Mouse (Mus musculus): Measurements from ENCODE around the gene Zfp579. TPM values are rescaled to one million over a fixed set of nuclear protein-coding genes. Genes with fewer than 3 reads are reported as not detected.

The Zfp579 gene
- polyA plus RNA-seq, 1 experiment, result 16.3 TPM

- Histone ChIP-seq H3K27me3 (ENCODE audit: control insufficient read depth, insufficient read depth, insufficient read length) (no peaks in the 10 kb centered on the region), H3K36me3 (ENCODE audit: control insufficient read depth, insufficient read depth) (no peaks in the 10 kb centered on the region), H3ac (ENCODE audit: control insufficient read depth, insufficient read length) (no peak overlapping the region), H3K4me3 (no peak overlapping the region), H3K4me2 (ENCODE audit: low read depth) (peak overlapping the region; percentile 30), H3K79me2 (ENCODE audit: control insufficient read depth, insufficient read depth) (no peaks in the 10 kb centered on the region)
- TF ChIP-seq TCF3 (IDR thresholded peaks at IDR 0.05; ENCODE audit: insufficient read length, low read depth), result peak; percentile 76
- peak; percentile 89 for TF ChIP-seq TCF12 (IDR thresholded peaks at IDR 0.05; ENCODE audit: insufficient read depth, poor library complexity, severe bottlenecking)
- no peak for TF ChIP-seq REST (IDR thresholded peaks at IDR 0.05; ENCODE audit: insufficient read depth, insufficient read length)
- peak; percentile 8 to 91 (median 88) for TF ChIP-seq MYOD1 (IDR thresholded peaks at IDR 0.05; ENCODE audit: control insufficient read depth in 1 of 3, insufficient read length in 2 of 3, low read depth in 2 of 3)
- TF ChIP-seq MYOG (IDR thresholded peaks at IDR 0.05; ENCODE audit: control insufficient read depth in 1 of 3, insufficient read depth in 1 of 3, insufficient read length in 2 of 3, low read depth in 2 of 3), result peak; percentile 62 to 86 (median 65)
- TF ChIP-seq MAX (IDR thresholded peaks at IDR 0.05; ENCODE audit: low read depth), result no peak
Measured at GRCm38 (mm10) chr7:4964988-4965387, 31.0 kb downstream of the Zfp579 start.

- no peaks in the 10 kb centered on the region for H3K36me3 ChIP-seq (ENCODE audit: control insufficient read depth, insufficient read depth)
- no peaks in the 10 kb centered on the region for H3K27me3 ChIP-seq (ENCODE audit: control insufficient read depth, insufficient read depth, insufficient read length)
- no peak within 1 kb of the TSS for H3K4me3 ChIP-seq
- no peaks in the 10 kb centered on the region for H3K79me2 ChIP-seq (ENCODE audit: control insufficient read depth, insufficient read depth)
- H3ac ChIP-seq (ENCODE audit: control insufficient read depth, insufficient read length), result no peak within 1 kb of the TSS
- H3K4me2 ChIP-seq (ENCODE audit: low read depth), result peak within 1 kb of the TSS; percentile 52
- TF ChIP-seq POLR2A (IDR thresholded peaks at IDR 0.05; ENCODE audit: insufficient read length, low read depth), result peak; percentile 15
- TF ChIP-seq REST (IDR thresholded peaks at IDR 0.05; ENCODE audit: insufficient read depth, insufficient read length), result no peak
Measured at GRCm38 (mm10) chr7:4964272-4964671, 31.7 kb downstream of the Zfp579 start, which contains the start of gene Sbk2. TSS of gene Sbk2 (minus strand) at chr7:4964406.

GRCm38 (mm10) chr7:4963527-4963926 is 32.4 kb downstream of the Zfp579 start:
- Histone ChIP-seq H3K4me3 (no peak overlapping the region), H3K27me3 (ENCODE audit: control insufficient read depth, insufficient read depth, insufficient read length) (no peaks in the 10 kb centered on the region), H3ac (ENCODE audit: control insufficient read depth, insufficient read length) (no peak overlapping the region), H3K36me3 (ENCODE audit: control insufficient read depth, insufficient read depth) (no peaks in the 10 kb centered on the region), H3K79me2 (ENCODE audit: control insufficient read depth, insufficient read depth) (no peaks in the 10 kb centered on the region), H3K4me2 (ENCODE audit: low read depth) (peak overlapping the region; percentile 52)
- TF ChIP-seq REST (IDR thresholded peaks at IDR 0.05; ENCODE audit: insufficient read depth, insufficient read length), result no peak
- TF ChIP-seq MYOD1 (IDR thresholded peaks at IDR 0.05; ENCODE audit: control insufficient read depth in 1 of 3, insufficient read length in 2 of 3, low read depth in 2 of 3), result peak; percentile 12 to 74 (median 15)
- peak in 1 of 3 experiments; percentile 58 for TF ChIP-seq MYOG (IDR thresholded peaks at IDR 0.05; ENCODE audit: control insufficient read depth in 1 of 3, insufficient read depth in 1 of 3, insufficient read length in 2 of 3, low read depth in 2 of 3)
- no peak for TF ChIP-seq TCF12 (IDR thresholded peaks at IDR 0.05; ENCODE audit: insufficient read depth, poor library complexity, severe bottlenecking)
- no peak for TF ChIP-seq POLR2A (IDR thresholded peaks at IDR 0.05; ENCODE audit: insufficient read length, low read depth)

- no peak overlapping the region for H3K4me3 ChIP-seq
- no peak overlapping the region for H3K4me2 ChIP-seq (ENCODE audit: low read depth)
- no peak for TF ChIP-seq MAX (IDR thresholded peaks at IDR 0.05; ENCODE audit: low read depth)
- TF ChIP-seq E2F4 (IDR thresholded peaks at IDR 0.05; ENCODE audit: insufficient read depth), result no peak
- TF ChIP-seq USF1 (IDR thresholded peaks at IDR 0.05; ENCODE audit: low read depth), result no peak
- TF ChIP-seq CEBPB (IDR thresholded peaks at IDR 0.05; ENCODE audit: insufficient read depth, poor library complexity, severe bottlenecking), result no peak
- TF ChIP-seq SRF (IDR thresholded peaks at IDR 0.05; ENCODE audit: control insufficient read depth, insufficient read length, low read depth), result no peak
- TF ChIP-seq MYOG (IDR thresholded peaks at IDR 0.05; ENCODE audit: control insufficient read depth in 1 of 3, insufficient read depth in 1 of 3, insufficient read length in 2 of 3, low read depth in 2 of 3), result no peak
- TF ChIP-seq TCF12 (IDR thresholded peaks at IDR 0.05; ENCODE audit: insufficient read depth, poor library complexity, severe bottlenecking), result no peak
- no peak for TF ChIP-seq POLR2AphosphoS2 (IDR thresholded peaks at IDR 0.05; ENCODE audit: insufficient read length, low read depth)
- TF ChIP-seq MYOD1 (IDR thresholded peaks at IDR 0.05; ENCODE audit: control insufficient read depth in 1 of 3, insufficient read length in 2 of 3, low read depth in 2 of 3), result no peak
- TF ChIP-seq REST (IDR thresholded peaks at IDR 0.05; ENCODE audit: insufficient read depth, insufficient read length), result no peak
- TF ChIP-seq POLR2A (IDR thresholded peaks at IDR 0.05; ENCODE audit: insufficient read length, low read depth), result no peak
- no peak for TF ChIP-seq TCF3 (IDR thresholded peaks at IDR 0.05; ENCODE audit: insufficient read length, low read depth)
- H3K79me2 ChIP-seq (ENCODE audit: control insufficient read depth, insufficient read depth), result no peaks in the 10 kb centered on the region
- H3K36me3 ChIP-seq (ENCODE audit: control insufficient read depth, insufficient read depth), result no peaks in the 10 kb centered on the region
- no peak overlapping the region for H3ac ChIP-seq (ENCODE audit: control insufficient read depth, insufficient read length)
- peaks cover 9% of the 10 kb centered on the region for H3K27me3 ChIP-seq (ENCODE audit: control insufficient read depth, insufficient read depth, insufficient read length)
Measured at GRCm38 (mm10) chr7:4957361-4957760, 38.6 kb downstream of the Zfp579 start.

GRCm38 (mm10) chr7:4953815-4954445 is 42.0 kb downstream of the Zfp579 start:
- Histone ChIP-seq H3K36me3 (ENCODE audit: control insufficient read depth, insufficient read depth) (no peaks in the 10 kb centered on the region), H3K4me2 (ENCODE audit: low read depth) (no peak overlapping the region), H3K79me2 (ENCODE audit: control insufficient read depth, insufficient read depth) (no peaks in the 10 kb centered on the region), H3ac (ENCODE audit: control insufficient read depth, insufficient read length) (no peak overlapping the region), H3K27me3 (ENCODE audit: control insufficient read depth, insufficient read depth, insufficient read length) (peaks cover 9% of the 10 kb centered on the region), H3K4me3 (no peak overlapping the region)
- TF ChIP-seq CEBPB (IDR thresholded peaks at IDR 0.05; ENCODE audit: insufficient read depth, poor library complexity, severe bottlenecking) (no peak), POLR2AphosphoS2 (IDR thresholded peaks at IDR 0.05; ENCODE audit: insufficient read length, low read depth) (no peak), POLR2A (IDR thresholded peaks at IDR 0.05; ENCODE audit: insufficient read length, low read depth) (no peak), TCF12 (IDR thresholded peaks at IDR 0.05; ENCODE audit: insufficient read depth, poor library complexity, severe bottlenecking) (no peak), MYOG (IDR thresholded peaks at IDR 0.05; ENCODE audit: control insufficient read depth in 1 of 3, insufficient read depth in 1 of 3, insufficient read length in 2 of 3, low read depth in 2 of 3) (no peak)
